Mouse (Mus musculus): ENCODE measurements around the gene Pth2.

GRCm38 (mm10) chr7:45169495-45169894 is 11.3 kb upstream of the Pth2 start:
- TF ChIP-seq ZC3H11A (IDR thresholded peaks at IDR 0.05; ENCODE audit: low read depth, low read length) (no peak), MAFK (IDR thresholded peaks at IDR 0.05; ENCODE audit: borderline replicate concordance, low read depth, low read length) (no peak), CHD1 (IDR thresholded peaks at IDR 0.05; ENCODE audit: low read depth, low read length) (no peak), POLR2A (IDR thresholded peaks at IDR 0.05; ENCODE audit: control insufficient read depth in 1 of 2, insufficient read depth in 1 of 2, low read depth in 1 of 2, low read length in 2 of 2, poor library complexity in 1 of 2) (no peak), RAD21 (IDR thresholded peaks at IDR 0.05; ENCODE audit: low read depth, low read length) (no peak), NELFE (IDR thresholded peaks at IDR 0.05; ENCODE audit: low read depth, low read length) (no peak)

Data from MEL (cell line).